Mouse (Mus musculus): Measurements from ENCODE around the gene Wfdc12. TPM values are rescaled to one million over a fixed set of nuclear protein-coding genes. Genes with fewer than 3 reads are reported as not detected.
"Not testable (repeated sequence)": the region's sequence is repeated elsewhere in the genome, so short reads cannot be mapped to it uniquely, and the experiment has no call there.

The Wfdc12 gene
- not detected in 2 replicates for polyA plus RNA-seq (2016; fragmentation: Nextera tagmentation; extraction: Ambion mirVana)

- H3K4me3 ChIP-seq: no peak within 1 kb of the TSS
- H3K36me3 ChIP-seq: no peaks in the 10 kb centered on the region
- no peaks in the 10 kb centered on the region for H3K9me3 ChIP-seq
- no peaks in the 10 kb centered on the region for H3K4me1 ChIP-seq (replicated peaks)
- 86% methylated on average over 6 of the region's 6 CpGs for WGBS
- H3K27me3 ChIP-seq (ENCODE audit: insufficient read depth, poor library complexity, severe bottlenecking): peaks cover 9% of the 10 kb centered on the region
- H3K27ac ChIP-seq: no peak within 1 kb of the TSS
- no peak for DNase-seq (ENCODE audit: low spot score)
Measured at GRCm38 (mm10) chr2:164190576-164190975, at the start of gene Wfdc12. Wfdc12 (minus strand) TSS chr2:164190608.

DNA sequence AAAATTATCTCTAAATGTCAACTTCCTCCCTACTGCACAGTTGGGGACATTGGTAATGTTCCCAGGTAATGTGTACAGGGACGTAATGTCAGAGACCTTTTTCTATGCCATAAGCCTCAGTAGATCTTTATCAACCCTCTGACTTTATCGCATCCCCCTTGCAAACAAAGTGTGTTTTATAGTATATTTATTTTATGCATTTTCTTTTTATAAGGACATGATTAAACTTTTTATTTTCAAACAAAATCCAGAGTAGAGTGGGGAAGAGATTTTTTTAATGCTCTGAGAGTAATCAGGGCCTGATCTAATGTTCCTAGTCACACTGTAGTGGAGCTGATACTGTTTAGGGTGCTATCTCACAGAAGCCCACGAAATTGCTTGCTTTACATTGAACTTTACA is 48.0 kb upstream of the Wfdc12 start, which contains the start of gene Svs2:
Svs2 (minus strand) TSS at position 101 of the 400 bp plus-strand sequence.
- WGBS: 92% methylated on average over 3 of the region's 3 CpGs
- Histone ChIP-seq H3K9me3 (no peaks in the 10 kb centered on the region), H3K27ac (no peak within 1 kb of the TSS), H3K4me1 (replicated peaks) (no peaks in the 10 kb centered on the region), H3K36me3 (no peaks in the 10 kb centered on the region), H3K27me3 (ENCODE audit: insufficient read depth, poor library complexity, severe bottlenecking) (no peaks in the 10 kb centered on the region), H3K4me3 (no peak within 1 kb of the TSS)
- DNase-seq (ENCODE audit: low spot score): no peak

GRCm38 (mm10) chr2:164232671-164233070 is 42.3 kb upstream of the Wfdc12 start:
- Histone ChIP-seq H3K9me3 (no peaks in the 10 kb centered on the region), H3K4me3 (no peak overlapping the region), H3K4me1 (replicated peaks) (no peaks in the 10 kb centered on the region), H3K27me3 (ENCODE audit: insufficient read depth, poor library complexity, severe bottlenecking) (no peaks in the 10 kb centered on the region), H3K27ac (no peak overlapping the region), H3K36me3 (no peaks in the 10 kb centered on the region)
- 93% methylated on average over 8 of the region's 8 CpGs for WGBS
- no peak for DNase-seq (ENCODE audit: low spot score)

GRCm38 (mm10) chr2:164228361-164229070 is 38.1 kb upstream of the Wfdc12 start:
- H3K4me3 ChIP-seq: no peak overlapping the region
- no peak for DNase-seq (ENCODE audit: low spot score)
- no peaks in the 10 kb centered on the region for H3K27me3 ChIP-seq (ENCODE audit: insufficient read depth, poor library complexity, severe bottlenecking)
- H3K4me1 ChIP-seq (replicated peaks): no peaks in the 10 kb centered on the region
- no peaks in the 10 kb centered on the region for H3K36me3 ChIP-seq
- no peak overlapping the region for H3K27ac ChIP-seq
- WGBS: 87% methylated on average over 8 of the region's 8 CpGs
- no peaks in the 10 kb centered on the region for H3K9me3 ChIP-seq

DNA sequence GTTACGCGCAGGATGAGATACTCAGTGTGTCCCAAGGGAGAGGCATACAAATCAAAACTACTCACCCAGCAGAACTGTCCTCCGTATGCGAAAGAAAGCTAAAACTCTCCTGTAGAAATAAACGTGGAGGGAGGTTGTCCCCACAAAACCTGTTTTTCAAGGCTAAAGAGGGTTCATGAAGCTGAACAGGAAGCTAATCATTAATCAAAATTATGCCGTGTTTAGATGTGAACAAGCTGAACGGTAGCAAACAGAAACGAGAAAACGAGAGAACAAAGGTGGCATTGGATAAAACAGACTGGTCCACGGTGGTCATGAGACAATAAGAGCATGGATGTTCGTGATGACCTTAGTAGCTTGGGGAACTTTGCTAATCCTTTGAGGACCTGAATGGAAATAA is 31.1 kb upstream of the Wfdc12 start, which contains the start of gene Wfdc15b:
Wfdc15b (minus strand) TSS at position 139 of the 400 bp plus-strand sequence.
- Histone ChIP-seq H3K27ac (no peak within 1 kb of the TSS), H3K4me3 (no peak within 1 kb of the TSS), H3K36me3 (no peaks in the 10 kb centered on the region), H3K9me3 (no peaks in the 10 kb centered on the region), H3K4me1 (replicated peaks) (no peaks in the 10 kb centered on the region), H3K27me3 (ENCODE audit: insufficient read depth, poor library complexity, severe bottlenecking) (no peaks in the 10 kb centered on the region)
- WGBS: 83% methylated on average over 11 of the region's 11 CpGs
- no peak for DNase-seq (ENCODE audit: low spot score)

GRCm38 (mm10) chr2:164219295-164219694 is 28.9 kb upstream of the Wfdc12 start:
- Histone ChIP-seq H3K27ac (no peak overlapping the region), H3K27me3 (ENCODE audit: insufficient read depth, poor library complexity, severe bottlenecking) (no peaks in the 10 kb centered on the region), H3K9me3 (no peaks in the 10 kb centered on the region), H3K4me1 (replicated peaks) (no peaks in the 10 kb centered on the region), H3K36me3 (no peaks in the 10 kb centered on the region), H3K4me3 (no peak overlapping the region)
- 89% methylated on average over 9 of the region's 9 CpGs for WGBS
- no peak for DNase-seq (ENCODE audit: low spot score)

- Histone ChIP-seq H3K36me3 (no peaks in the 10 kb centered on the region), H3K9me3 (no peaks in the 10 kb centered on the region), H3K4me1 (replicated peaks) (no peaks in the 10 kb centered on the region), H3K27ac (no peak overlapping the region), H3K27me3 (ENCODE audit: insufficient read depth, poor library complexity, severe bottlenecking) (no peaks in the 10 kb centered on the region), H3K4me3 (no peak overlapping the region)
- no peak for DNase-seq (ENCODE audit: low spot score)
- WGBS: 84% methylated on average over 5 of the region's 5 CpGs
Measured at GRCm38 (mm10) chr2:164212711-164213110, 22.3 kb upstream of the Wfdc12 start.

DNA sequence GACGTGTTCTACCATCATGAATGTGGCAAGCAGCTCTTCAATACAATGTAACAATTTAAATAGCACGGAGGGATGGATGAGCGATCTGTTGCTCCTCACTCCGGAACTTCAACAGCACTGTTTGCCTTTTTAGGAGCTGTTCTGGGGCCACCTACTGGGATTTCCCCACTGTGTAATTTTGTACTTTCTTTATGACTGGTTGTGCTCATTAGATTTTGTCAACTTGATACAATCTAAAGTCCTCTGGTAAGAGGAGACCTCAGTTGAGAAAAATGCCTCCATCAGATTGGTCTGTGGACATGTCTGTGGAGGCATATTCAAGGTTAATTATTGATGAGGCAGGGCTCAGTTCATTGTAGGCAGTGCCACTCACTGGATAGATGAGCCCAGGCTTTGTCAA is 20.5 kb upstream of the Wfdc12 start:
- no peaks in the 10 kb centered on the region for H3K36me3 ChIP-seq
- DNase-seq (ENCODE audit: low spot score): no peak
- no peak overlapping the region for H3K4me3 ChIP-seq
- H3K4me1 ChIP-seq (replicated peaks): no peaks in the 10 kb centered on the region
- no peak overlapping the region for H3K27ac ChIP-seq
- no peaks in the 10 kb centered on the region for H3K27me3 ChIP-seq (ENCODE audit: insufficient read depth, poor library complexity, severe bottlenecking)
- no peaks in the 10 kb centered on the region for H3K9me3 ChIP-seq
- WGBS: 87% methylated on average over 4 of the region's 4 CpGs

GRCm38 (mm10) chr2:164206676-164207075 is 16.3 kb upstream of the Wfdc12 start:
- Histone ChIP-seq H3K36me3 (no peaks in the 10 kb centered on the region), H3K27ac (no peak overlapping the region), H3K4me3 (no peak overlapping the region), H3K4me1 (replicated peaks) (no peaks in the 10 kb centered on the region), H3K27me3 (ENCODE audit: insufficient read depth, poor library complexity, severe bottlenecking) (no peaks in the 10 kb centered on the region), H3K9me3 (no peaks in the 10 kb centered on the region)
- 84% methylated on average over 4 of the region's 4 CpGs for WGBS
- DNase-seq (ENCODE audit: low spot score): no peak

- H3K4me1 ChIP-seq (replicated peaks); H3K27me3 ChIP-seq (ENCODE audit: insufficient read depth, poor library complexity, severe bottlenecking); DNase-seq (ENCODE audit: low spot score); H3K9me3 ChIP-seq; H3K36me3 ChIP-seq; H3K4me3 ChIP-seq; H3K27ac ChIP-seq: not testable (repeated sequence)
- 90% methylated on average over 10 of the region's 10 CpGs for WGBS
Measured at GRCm38 (mm10) chr2:164206011-164206410, 15.6 kb upstream of the Wfdc12 start.

- 74% methylated on average over 20 of the region's 20 CpGs for WGBS
- no peak for DNase-seq (ENCODE audit: low spot score)
- Histone ChIP-seq H3K27ac (no peak within 1 kb of the TSS), H3K4me1 (replicated peaks) (no peaks in the 10 kb centered on the region), H3K27me3 (ENCODE audit: insufficient read depth, poor library complexity, severe bottlenecking) (no peaks in the 10 kb centered on the region), H3K9me3 (no peaks in the 10 kb centered on the region), H3K36me3 (no peaks in the 10 kb centered on the region), H3K4me3 (no peak within 1 kb of the TSS)
Measured at GRCm38 (mm10) chr2:164199626-164200327, 9.4 kb upstream of the Wfdc12 start, which contains the start of gene Wfdc15a. Wfdc15a (minus strand) TSS chr2:164200130.

- 87% methylated on average over 5 of the region's 5 CpGs for WGBS
- H3K9me3 ChIP-seq: no peaks in the 10 kb centered on the region
- DNase-seq (ENCODE audit: low spot score): no peak
- no peaks in the 10 kb centered on the region for H3K27me3 ChIP-seq (ENCODE audit: insufficient read depth, poor library complexity, severe bottlenecking)
- H3K36me3 ChIP-seq: no peaks in the 10 kb centered on the region
- H3K4me3 ChIP-seq: no peak overlapping the region
- no peak overlapping the region for H3K27ac ChIP-seq
- H3K4me1 ChIP-seq (replicated peaks): no peaks in the 10 kb centered on the region
Measured at GRCm38 (mm10) chr2:164196700-164196990, 6.2 kb upstream of the Wfdc12 start.

GRCm38 (mm10) chr2:164195971-164196699 is 5.7 kb upstream of the Wfdc12 start:
- no peak overlapping the region for H3K4me3 ChIP-seq
- H3K27ac ChIP-seq: no peak overlapping the region
- 91% methylated on average over 5 of the region's 5 CpGs for WGBS
- no peak for DNase-seq (ENCODE audit: low spot score)
- no peaks in the 10 kb centered on the region for H3K36me3 ChIP-seq
- H3K4me1 ChIP-seq (replicated peaks): no peaks in the 10 kb centered on the region
- H3K27me3 ChIP-seq (ENCODE audit: insufficient read depth, poor library complexity, severe bottlenecking): 0 out of 2 replicates have a peak, but pooled peaks cover under 1% of the 10 kb centered on the region
- no peaks in the 10 kb centered on the region for H3K9me3 ChIP-seq

All from hindbrain, embryonic 10.5 days (tissue).